Mouse (Mus musculus) liver, postnatal 0 days (tissue): ENCODE data around the gene Nsd1. TPM values are rescaled to one million over a fixed set of nuclear protein-coding genes. Genes with fewer than 3 reads are reported as not detected.

Experiments used
- ATAC-seq: fragments of 200-750 bp; cut with Nextera tagmentation; 2 replicates; pipeline ENCODE4 v1.8.0; 2017; ENCODE audit warnings: mild to moderate bottlenecking, moderate library complexity
- DNase-seq: peaks from one replicate; pipeline ENCODE4 v3.0.0-alpha.2; 2016
- H3K27ac ChIP-seq: fragments of 300-500 bp; sonication (generic); 2 replicates; pipeline ENCODE4 v1.5.1; 2014; ENCODE audit warnings: antibody characterized with exemption, moderate library complexity, mild to moderate bottlenecking, low read depth
- H3K27me3 ChIP-seq: fragments of 300-500 bp; sonication (generic); 2 replicates; pipeline ENCODE4 v1.6.1; 2014; ENCODE audit warnings: low read length, control low read depth, mixed read lengths; ENCODE audit not compliant: insufficient read depth
- H3K36me3 ChIP-seq: fragments of 300-500 bp; sonication (generic); replicated peaks from 2 replicates; pipeline ENCODE4 v1.6.1; 2014; ENCODE audit warnings: mild to moderate bottlenecking, control low read depth, low read length, moderate library complexity, mixed read lengths; ENCODE audit not compliant: insufficient read depth
- H3K4me1 ChIP-seq: fragments of 300-500 bp; sonication (generic); 2 replicates; pipeline ENCODE4 v1.6.1; 2014; ENCODE audit warnings: antibody characterized with exemption, mild to moderate bottlenecking, control low read depth; ENCODE audit not compliant: insufficient read depth
- H3K4me2 ChIP-seq: fragments of 300-500 bp; sonication (generic); 2 replicates; pipeline ENCODE4 v1.6.1; 2014; ENCODE audit warnings: low read depth, mild to moderate bottlenecking, low read length, moderate library complexity, mixed read lengths
- H3K4me3 ChIP-seq: fragments of 300-500 bp; sonication (generic); 2 replicates; pipeline ENCODE4 v1.5.1; 2014; ENCODE audit warnings: low read depth, low read length
- H3K9ac ChIP-seq: fragments of 300-500 bp; sonication (generic); replicated peaks from 2 replicates; pipeline ENCODE4 v1.6.1; 2014; ENCODE audit warnings: mild to moderate bottlenecking, moderate library complexity
- H3K9me3 ChIP-seq: fragments of 300-500 bp; sonication (generic); 2 replicates; pipeline ENCODE4 v1.6.1; 2016; ENCODE audit warnings: mild to moderate bottlenecking, control low read depth, low read length, mixed read lengths
- CTCF ChIP-seq: sonication (generic); IDR thresholded peaks from 2 replicates; pipeline ENCODE4 v1.5.1; 2016; ENCODE audit warnings: antibody characterized with exemption, low read depth
- EP300 ChIP-seq: IDR thresholded peaks from 2 replicates; pipeline ENCODE4 v1.6.1; 2016; ENCODE audit warnings: antibody characterized with exemption, low read depth, mild to moderate bottlenecking
- WGBS: fragments of 180-500 bp; shearing (Covaris S2); extraction: QIAGEN DNeasy Blood & Tissue Kit; methylation state at CpG from one replicate; pipeline ENCODE4 v1.1.7; 2014; ENCODE audit not compliant: insufficient replicate concordance; 5-methylcytosine and 5-hydroxymethylcytosine counted together
- polyA plus RNA-seq: library from polyadenylated mRNA; unstranded; fragments of >200 nt; fragmentation: Nextera tagmentation; extraction: Ambion mirVana; gene quantifications from 2 replicates; pipeline ENCODE4 v1.2.1, GENCODE M21; 2015

The Nsd1 gene
- polyA plus RNA-seq, 1 experiment from 2014 or later = 20.6 TPM

DNA sequence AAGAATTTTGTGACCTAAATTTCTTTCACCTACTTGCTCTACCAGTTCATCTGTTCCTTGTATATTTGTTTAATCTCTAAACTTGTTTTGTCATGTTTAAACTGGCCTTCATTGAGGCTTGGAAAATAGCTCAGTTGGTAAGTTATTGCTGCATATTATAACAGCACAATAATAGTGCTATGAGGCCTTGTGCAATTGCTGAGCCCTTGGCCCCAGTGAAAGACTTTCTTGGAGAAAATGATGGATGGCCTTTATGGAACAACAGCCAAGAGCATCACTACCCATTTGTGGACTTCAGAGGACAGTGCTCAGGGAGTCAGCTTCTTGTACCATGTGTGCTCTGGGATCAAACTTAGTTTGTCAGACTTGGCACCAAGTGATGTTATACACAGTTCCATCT is 52.5 kb downstream of the Nsd1 start:
- no peak for TF ChIP-seq EP300
- TF ChIP-seq CTCF = no peak
- Histone ChIP-seq H3K9ac (no peak overlapping the region), H3K4me2 (no peak overlapping the region), H3K4me3 (no peak overlapping the region), H3K9me3 (no peaks in the 10 kb centered on the region), H3K36me3 (peaks cover 35% of the 10 kb centered on the region), H3K27me3 (no peaks in the 10 kb centered on the region), H3K4me1 (no peaks in the 10 kb centered on the region), H3K27ac (no peak overlapping the region)
- ATAC-seq (no peak), DNase-seq (no peak)

DNA sequence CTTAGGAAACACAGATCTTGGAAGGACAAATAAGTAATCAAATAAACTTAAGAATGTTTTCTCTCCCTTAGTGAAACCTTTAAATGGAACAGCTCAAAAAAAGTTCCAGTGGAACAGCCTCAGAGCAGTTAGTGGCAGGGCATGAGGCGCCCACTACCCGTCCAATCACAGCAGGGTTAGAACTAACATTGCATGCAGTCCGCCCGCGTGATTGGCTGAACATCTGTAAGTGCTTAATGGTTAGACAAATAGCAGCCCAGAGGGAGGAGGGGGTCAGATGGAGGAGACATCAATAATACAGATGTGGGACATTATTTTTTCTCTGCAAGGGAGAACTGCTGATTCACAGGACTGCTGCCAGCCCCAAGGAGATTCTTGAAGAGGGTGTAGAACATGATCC is 67.6 kb downstream of the Nsd1 start:
- Histone ChIP-seq H3K9me3 (no peaks in the 10 kb centered on the region), H3K4me1 (no peaks in the 10 kb centered on the region), H3K4me3 (no peak overlapping the region), H3K36me3 (peaks cover 52% of the 10 kb centered on the region), H3K9ac (no peak overlapping the region), H3K4me2 (no peak overlapping the region), H3K27ac (no peak overlapping the region), H3K27me3 (no peaks in the 10 kb centered on the region)
- TF ChIP-seq CTCF (no peak), EP300 (no peak)
- ATAC-seq (no peak), DNase-seq (no peak)
- 89% methylated on average over 5 of the region's 5 CpGs for WGBS

DNA sequence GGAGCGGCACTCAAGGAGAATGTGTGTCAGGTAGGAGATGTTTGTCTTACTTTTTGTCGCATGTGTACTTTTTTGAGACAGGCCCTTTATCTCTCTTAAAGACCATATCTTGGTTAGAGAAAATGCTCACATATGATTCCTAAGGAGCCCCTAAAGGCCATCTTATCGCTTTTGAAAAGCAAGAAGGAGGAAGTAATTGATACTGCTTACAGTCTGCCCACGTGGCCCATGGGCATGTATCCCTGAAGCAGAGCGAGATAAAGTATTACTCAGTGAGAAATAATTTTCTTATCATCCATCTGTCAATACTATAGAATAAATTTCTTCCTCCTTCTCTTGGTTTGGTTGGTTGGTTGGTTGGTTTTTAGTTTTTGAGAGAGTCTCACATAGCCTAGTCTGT is 68.1 kb downstream of the Nsd1 start:
- Histone ChIP-seq H3K4me3 (no peak overlapping the region), H3K4me2 (no peak overlapping the region), H3K27me3 (no peaks in the 10 kb centered on the region), H3K27ac (no peak overlapping the region), H3K4me1 (no peaks in the 10 kb centered on the region), H3K9ac (no peak overlapping the region), H3K36me3 (peaks cover 52% of the 10 kb centered on the region), H3K9me3 (no peaks in the 10 kb centered on the region)
- DNase-seq = no peak
- no peak for ATAC-seq
- no peak for TF ChIP-seq CTCF
- TF ChIP-seq EP300 = no peak
- 70% methylated on average over 5 of the region's 5 CpGs for WGBS

DNA sequence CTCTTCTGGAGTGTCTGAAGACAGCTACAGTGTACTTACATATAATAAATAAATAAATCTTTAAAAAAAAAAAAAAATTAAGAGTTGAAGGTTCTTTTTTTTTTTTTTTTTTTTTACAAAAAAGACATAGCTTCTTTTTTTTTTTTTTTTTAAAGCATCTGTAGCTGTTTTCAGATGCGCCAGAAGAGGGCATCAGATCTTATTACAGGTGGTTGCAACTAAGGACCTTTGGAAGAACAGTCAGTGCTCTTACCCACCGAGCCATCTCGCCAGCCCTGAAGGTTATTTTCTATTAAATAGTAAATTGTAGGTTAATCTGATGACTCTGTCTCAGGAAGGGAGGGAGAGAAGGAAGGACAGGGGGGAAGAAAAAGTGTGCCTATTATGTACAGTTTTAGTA is 79.3 kb downstream of the Nsd1 start:
- TF ChIP-seq EP300 = no peak
- peak; percentile 17; the same call in 1 of the 2 replicates for TF ChIP-seq CTCF
- Histone ChIP-seq H3K9me3 (no peaks in the 10 kb centered on the region), H3K4me1 (no peaks in the 10 kb centered on the region), H3K9ac (no peak overlapping the region), H3K27me3 (no peaks in the 10 kb centered on the region), H3K4me3 (no peak overlapping the region), H3K27ac (no peak overlapping the region), H3K4me2 (no peak overlapping the region), H3K36me3 (peaks cover 70% of the 10 kb centered on the region)
- DNase-seq = no peak
- no peak for ATAC-seq
- WGBS = 76% methylated on average over 3 of the region's 3 CpGs

DNA sequence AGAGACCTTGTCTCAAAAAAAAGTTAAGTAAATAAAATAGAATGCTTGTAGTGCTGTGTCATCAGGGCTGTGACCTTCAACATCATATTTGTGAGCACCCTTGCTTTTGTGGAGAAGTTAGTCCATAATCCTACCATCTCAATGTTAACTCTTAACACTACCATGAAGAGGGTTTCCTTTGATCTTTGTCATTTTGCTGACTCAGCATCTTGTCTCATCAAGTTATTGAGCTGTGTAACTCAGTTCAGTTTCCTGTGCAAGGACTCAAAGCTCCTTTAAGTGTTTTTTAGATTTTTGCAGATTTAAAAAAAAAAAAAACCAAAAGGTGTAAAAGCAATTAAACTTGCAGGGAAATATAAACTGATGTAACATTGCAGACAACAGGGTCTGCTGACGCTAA is 87.2 kb downstream of the Nsd1 start:
- no peak for TF ChIP-seq EP300
- TF ChIP-seq CTCF = no peak
- Histone ChIP-seq H3K27me3 (no peaks in the 10 kb centered on the region), H3K27ac (no peak overlapping the region), H3K4me1 (no peaks in the 10 kb centered on the region), H3K9ac (no peak overlapping the region), H3K36me3 (peaks cover 71% of the 10 kb centered on the region), H3K9me3 (no peaks in the 10 kb centered on the region), H3K4me3 (no peak overlapping the region), H3K4me2 (no peak overlapping the region)
- DNase-seq (no peak), ATAC-seq (no peak)
- 92% methylated on average over 1 of the region's 1 CpGs for WGBS

DNA sequence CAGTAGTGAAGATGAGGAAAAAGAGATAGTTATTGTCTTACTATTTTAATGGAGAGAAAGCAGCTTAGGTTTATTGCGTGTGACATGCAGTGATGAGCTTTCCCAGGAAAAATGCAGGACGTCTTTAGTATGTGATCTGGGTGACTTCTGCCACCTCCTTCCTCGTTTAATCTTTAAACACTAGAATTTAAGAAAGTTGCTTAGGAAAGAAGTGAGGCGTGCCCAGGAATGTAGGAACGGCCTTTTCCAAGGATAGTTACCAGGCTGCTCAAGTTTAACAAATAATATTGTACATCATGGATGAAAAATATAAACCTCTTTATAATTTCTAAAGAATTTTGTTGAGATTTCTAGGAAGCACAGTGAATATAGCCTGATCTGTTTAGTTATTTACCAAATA is 91.3 kb downstream of the Nsd1 start:
- DNase-seq (no peak), ATAC-seq (no peak)
- H3K9me3 ChIP-seq = no peaks in the 10 kb centered on the region
- no peaks in the 10 kb centered on the region for H3K4me1 ChIP-seq
- TF ChIP-seq CTCF = no peak
- TF ChIP-seq EP300 = no peak
- 87% methylated on average over 5 of the region's 5 CpGs for WGBS
- H3K27me3 ChIP-seq = no peaks in the 10 kb centered on the region
- no peak overlapping the region for H3K4me3 ChIP-seq
- no peak overlapping the region for H3K27ac ChIP-seq
- H3K36me3 ChIP-seq = peaks cover 77% of the 10 kb centered on the region
- no peak overlapping the region for H3K4me2 ChIP-seq
- no peak overlapping the region for H3K9ac ChIP-seq

DNA sequence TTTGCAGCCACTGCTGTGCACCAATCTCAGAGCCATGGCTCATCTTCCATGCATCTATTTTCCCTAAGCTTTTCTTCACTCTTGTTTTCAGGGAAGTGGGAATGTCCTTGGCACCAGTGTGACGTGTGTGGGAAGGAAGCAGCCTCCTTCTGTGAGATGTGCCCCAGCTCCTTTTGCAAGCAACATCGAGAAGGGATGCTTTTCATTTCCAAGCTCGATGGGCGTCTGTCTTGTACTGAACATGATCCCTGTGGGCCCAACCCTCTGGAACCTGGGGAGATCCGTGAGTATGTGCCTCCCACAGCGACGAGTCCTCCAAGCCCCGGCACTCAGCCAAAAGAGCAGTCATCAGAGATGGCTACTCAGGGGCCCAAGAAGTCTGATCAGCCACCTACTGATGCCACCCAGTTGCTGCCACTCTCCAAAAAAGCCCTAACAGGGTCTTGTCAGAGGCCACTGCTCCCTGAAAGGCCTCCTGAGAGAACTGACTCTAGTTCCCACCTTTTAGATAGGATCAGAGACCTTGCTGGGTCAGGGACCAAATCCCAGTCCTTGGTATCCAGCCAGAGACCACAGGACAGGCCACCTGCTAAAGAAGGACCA is 102.5 kb downstream of the Nsd1 start:
- Histone ChIP-seq H3K27me3 (no peaks in the 10 kb centered on the region), H3K4me2 (no peak overlapping the region), H3K36me3 (peaks cover 81% of the 10 kb centered on the region), H3K4me1 (no peaks in the 10 kb centered on the region), H3K4me3 (no peak overlapping the region), H3K9ac (no peak overlapping the region), H3K27ac (no peak overlapping the region), H3K9me3 (no peaks in the 10 kb centered on the region)
- DNase-seq = no peak
- ATAC-seq = no peak
- TF ChIP-seq EP300 (no peak), CTCF (no peak)
- WGBS = 86% methylated on average over 8 of the region's 8 CpGs
